Mouse (Mus musculus): Measurements from ENCODE around the gene Iqcg.

Gene Iqcg

DNA sequence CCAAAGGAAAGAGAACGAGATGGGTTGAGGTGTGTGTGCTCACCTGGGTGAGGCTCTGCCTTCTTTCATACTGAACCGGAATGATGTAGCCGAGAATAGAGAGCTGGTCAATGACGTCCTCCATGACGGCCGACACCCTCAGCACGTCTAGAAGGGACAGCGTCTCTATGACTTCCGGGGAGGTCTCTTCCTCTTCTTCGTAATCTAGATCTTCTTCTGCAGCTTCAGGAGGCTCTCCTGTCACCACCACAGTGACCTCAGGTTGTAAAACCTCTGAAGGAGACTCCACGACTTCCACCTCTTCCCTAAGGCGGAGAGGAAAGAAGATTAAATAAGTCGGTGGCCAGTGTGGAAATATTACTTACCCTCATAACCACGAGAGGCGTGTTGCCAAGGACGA, 6.2 kb downstream of the Iqcg start:
- DNase-seq (ENCODE audit: low read depth), result no peak

DNA sequence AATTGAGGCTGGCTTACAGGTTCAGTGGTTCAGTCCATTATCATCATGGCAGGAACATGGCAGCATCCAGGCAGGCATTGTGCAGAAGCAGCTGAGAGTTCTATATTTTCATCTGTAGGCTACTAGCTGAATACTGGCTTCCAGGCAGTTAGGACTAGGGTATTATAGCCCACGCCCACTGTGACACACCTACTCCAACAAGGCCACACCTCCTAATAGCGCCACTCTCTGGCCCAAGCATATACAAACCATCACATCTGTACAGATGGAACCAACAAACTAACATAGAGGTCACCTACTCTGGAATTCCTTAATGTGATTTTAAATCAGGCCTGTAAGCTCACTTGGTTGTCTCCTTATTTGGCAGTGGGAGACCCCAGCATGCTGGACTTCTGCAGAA, 7.3 kb downstream of the Iqcg start:
- DNase-seq (ENCODE audit: low read depth), result no peak

DNA sequence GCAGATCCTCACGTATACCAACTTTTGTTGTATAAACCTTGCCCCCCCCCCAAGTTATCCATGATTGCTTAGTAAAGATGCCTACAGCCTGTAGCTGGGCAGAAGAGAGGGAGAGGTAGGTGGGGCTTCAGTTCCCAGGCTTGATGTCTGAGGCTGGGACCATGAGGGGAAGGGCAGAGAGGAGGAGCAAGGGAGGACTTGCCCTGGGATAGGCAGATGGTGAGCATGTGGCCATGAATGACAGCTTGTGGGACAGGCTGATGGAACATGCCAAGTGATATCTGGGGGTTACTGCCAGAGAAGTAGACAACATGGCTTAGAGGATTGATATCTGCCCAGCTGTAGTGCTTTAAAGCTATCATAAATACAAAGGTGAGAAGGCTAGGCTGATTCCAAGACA, 8.0 kb downstream of the Iqcg start:
- no peak for DNase-seq (ENCODE audit: low read depth)

DNA sequence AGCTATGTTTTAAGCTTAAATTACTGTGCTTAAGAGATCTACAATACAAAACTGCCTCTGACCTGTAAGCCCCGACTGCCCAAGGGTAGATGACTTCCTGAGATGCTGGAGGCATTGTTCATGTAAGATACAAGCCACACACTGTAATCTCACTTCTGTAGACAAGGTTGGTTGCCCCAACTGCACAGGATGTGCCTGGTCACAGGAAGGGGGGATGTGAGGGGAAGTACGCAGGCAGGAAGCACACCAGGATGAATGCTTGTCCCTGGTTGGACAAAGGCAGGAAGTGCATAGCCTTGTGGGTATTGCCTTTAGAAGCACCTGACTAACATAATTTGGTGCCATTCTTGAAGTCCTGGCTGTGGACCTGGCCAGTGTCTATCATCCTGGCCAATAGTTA, 12.8 kb downstream of the Iqcg start:
- DNase-seq (ENCODE audit: low read depth), result no peak

DNA sequence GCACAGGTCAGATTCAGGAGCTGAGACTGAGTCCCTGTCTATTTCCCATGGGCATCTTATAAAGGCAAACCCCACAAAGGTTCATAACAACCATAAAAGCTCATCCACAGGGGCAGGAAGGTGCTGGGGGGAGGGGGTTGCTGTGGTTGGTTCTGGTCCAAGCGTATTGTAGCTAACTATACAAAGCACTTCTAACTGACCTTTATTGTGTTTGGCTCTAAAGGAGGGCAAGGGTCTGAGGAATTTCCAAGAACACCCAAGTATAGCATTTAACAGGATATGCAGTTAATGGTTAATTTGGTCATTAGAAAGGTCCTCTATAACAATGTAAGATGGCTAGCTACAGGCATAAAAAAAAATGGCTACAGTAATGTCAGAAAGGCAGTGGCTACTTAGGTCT, 13.3 kb downstream of the Iqcg start:
- DNase-seq (ENCODE audit: low read depth), result no peak

DNA sequence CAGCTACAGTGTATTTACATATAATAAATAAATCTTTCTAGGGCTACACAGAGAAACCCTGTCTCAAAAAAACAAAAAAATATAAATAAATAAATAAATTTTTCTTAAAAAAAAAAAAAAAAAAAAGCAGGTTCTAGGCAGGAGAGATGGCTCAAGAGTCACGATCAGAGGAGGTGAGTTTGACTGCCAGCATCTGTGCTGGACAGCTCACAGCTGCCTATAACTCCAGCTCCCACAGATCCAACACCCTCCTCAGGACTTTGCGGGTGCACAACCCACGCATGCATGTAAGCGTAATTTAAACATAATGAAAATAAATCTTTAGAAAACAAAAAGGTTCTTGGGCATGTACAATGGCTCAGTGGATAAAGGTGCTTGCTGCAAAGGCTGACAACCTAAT, 20.0 kb downstream of the Iqcg start:
- DNase-seq (ENCODE audit: low read depth), result no peak

DNA sequence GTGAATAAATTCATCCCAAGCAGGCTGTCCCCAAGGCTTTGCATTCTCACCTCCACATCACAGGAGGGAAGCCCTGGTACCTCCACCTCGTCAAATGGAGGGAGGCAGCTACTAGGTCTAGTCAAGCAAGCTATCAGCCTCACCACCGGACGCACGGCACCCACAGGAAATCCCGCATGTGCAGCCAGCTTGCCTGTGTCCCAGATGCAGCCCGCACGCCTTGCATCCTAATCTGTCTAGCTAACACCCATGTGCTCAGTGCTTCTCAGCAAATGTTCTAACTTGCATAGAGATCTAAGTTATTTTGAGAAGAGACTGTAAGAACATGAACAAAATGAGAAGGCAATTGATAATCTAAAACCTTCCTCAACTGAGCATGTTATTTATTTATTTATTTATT, 29.7 kb downstream of the Iqcg start:
- no peak for DNase-seq (ENCODE audit: low read depth)

DNA sequence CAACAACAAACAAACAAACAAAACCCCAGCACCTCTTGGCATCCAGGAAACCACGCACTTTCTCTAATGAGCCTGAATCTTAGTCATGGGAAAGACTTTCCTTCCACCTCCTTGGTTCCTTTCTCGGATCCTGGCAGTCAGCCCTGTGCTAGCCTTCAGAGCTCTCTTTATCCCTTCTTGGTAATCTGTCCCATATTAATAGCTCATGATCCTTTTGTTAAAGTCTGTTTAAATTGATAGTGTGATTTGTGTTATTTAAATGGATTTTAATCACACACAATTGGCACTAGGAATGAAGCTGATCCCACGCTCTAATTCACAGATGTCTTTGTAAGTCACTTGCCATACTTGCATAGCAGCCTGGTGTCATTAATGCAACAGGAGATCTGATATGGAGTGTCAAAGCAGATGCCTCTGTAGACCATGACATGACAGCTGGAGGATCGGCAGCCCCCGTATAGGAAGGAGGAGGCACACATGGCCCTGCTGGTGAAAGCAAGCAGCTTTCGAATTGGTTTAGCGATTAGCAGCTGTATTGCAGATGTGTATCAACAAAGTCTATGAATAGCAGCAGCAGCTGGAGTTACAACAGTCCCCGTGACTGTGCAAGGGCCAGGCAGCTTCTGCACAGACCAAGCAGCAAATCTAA, 31.4 kb downstream of the Iqcg start:
- DNase-seq (ENCODE audit: low read depth), result no peak

DNA sequence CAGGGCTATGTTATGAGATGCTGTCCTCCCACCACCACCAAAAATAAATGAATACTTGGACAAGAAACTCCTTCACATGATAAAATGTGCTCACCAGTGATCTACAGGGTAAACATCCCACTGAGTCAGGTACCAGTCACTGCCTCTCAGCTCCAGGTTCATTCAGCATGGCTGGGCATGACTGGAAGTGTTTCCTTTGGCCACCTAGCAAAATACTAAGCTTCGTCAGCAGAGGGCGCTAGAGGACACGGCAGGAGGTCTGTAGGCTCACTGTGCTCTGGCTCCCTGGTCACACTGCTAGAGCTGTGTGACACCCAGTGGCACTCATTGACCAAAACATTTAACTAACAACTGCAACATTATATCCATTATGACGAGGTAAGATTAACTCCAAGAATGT, 32.3 kb downstream of the Iqcg start:
- DNase-seq (ENCODE audit: low read depth), result peak; percentile 85

DNA sequence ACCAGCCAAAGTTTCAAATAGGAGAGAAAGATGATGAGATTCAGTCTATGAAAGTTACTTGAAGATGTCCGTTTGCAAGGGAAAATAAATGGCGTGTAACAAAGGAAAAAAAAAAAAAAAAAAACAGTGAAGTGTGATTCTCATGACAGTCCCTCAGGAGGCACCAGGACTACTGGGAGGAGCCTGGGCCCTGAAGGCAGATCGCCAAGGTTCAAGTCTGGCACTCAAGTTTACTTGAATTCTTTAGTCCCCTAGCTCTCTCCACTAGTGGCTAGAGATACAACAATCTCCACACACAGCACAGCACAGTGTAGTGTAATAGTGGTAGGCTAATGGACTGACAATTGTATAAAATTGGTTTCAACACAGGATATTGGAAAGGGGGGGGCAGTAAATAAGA, 34.6 kb downstream of the Iqcg start:
- DNase-seq (ENCODE audit: low read depth), result no peak

DNA sequence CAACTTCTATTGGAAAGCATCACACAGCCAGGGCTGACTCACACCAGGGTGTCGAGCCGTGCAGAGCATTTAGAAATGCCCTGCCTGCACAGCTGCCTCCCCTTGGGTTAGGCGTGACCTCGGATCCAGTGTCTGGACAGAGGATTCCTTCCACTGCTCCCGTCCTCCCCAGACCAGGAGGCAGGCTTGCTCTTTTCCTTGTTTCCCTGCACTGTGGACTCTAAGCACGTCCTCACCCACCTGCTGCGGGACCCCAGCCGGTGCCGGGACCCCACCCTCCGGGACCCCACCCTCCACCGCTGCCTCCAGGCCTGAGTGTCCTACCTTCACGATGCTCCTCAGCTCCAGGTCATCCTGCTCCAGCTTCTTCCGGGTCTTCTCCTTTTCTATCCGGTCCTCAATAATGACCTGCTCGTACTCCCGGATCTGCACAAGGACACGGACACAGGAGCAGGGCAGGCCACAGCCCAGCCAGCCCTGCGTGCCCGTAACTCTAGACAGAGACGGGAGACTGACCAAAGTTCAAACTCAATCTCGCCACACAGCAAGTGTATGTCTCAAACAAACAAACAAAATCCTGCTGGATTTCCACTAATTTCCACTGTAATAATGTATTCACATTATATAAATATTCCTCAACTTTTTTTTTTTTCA, 36.8 kb downstream of the Iqcg start:
- no peak for DNase-seq (ENCODE audit: low read depth)

DNA sequence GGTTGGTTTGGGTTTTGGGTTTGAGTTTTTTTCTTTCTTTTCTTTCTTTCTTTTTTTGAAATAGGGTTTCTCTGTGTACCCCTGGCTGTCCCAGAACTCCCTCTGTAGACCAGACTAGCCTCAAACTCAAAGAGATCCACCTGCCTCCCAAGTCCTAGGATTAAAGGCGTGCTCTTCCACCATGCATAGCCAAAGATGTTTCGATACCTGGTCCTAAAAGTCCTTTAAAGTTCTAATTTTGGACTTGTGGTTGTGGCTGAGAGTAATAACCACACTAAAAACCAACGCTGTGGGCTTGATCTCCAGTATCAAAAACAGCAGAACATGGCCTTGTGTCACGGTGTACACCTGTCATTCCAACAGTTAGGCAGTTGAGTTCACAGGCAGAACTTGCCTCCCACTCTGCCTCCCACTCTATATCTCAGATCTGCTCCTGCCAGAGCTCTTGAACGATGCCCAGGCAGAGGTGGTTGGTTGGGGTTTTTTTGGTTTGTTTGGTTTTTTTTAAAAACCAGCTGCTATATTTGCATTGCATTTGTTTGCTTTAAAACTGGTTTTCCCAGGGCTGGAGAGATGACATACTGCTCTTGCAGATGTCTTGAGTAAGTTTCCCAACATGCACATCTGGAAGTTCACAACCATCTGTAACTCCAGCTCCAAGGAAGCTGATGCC, 38.2 kb downstream of the Iqcg start:
- DNase-seq (ENCODE audit: low read depth), result no peak

DNA sequence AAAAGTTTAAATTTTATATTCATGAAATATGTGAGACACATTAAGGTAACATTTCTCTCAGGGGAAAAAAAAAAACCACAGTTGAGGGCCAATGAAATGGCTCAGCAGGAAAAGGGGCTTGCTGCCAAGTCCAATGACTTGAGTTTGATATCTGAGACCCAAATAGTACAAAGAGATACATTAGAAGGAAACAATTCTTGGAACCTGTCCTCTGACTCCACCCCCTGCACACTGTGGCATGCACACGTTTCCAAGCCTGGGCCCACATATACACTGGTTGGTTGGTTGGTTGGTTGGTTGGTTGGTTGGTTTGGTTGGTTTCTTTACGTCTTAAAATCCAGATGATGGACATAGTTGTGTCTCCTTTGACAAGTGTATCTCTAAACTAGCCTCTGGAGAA, 40.0 kb downstream of the Iqcg start:
- no peak for DNase-seq (ENCODE audit: low read depth)

DNA sequence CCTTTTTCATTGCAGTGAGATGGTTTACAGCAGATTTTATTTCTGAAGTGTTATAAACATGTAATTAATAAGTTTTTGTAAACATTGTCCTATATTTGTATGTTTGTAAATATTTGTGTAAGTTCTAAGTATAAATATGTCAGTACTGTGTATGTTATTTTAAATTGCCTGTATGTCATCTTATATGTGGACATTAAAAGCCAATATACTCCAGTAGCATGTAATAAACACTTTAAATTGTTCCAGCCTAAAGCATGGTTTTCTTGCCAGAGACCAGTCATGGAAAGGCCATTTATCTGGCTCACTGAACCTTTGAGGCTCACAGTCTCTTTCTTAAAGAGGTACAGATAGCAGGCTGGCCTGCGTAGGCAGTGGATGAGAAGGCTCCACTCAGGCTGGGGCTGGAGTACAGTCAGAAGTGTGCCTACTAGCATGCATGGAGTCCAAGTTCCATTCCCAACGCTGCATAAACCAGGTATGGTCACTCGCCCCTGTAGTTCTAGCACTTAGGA, 40.6 kb downstream of the Iqcg start:
- no peak for DNase-seq (ENCODE audit: low read depth)

DNA sequence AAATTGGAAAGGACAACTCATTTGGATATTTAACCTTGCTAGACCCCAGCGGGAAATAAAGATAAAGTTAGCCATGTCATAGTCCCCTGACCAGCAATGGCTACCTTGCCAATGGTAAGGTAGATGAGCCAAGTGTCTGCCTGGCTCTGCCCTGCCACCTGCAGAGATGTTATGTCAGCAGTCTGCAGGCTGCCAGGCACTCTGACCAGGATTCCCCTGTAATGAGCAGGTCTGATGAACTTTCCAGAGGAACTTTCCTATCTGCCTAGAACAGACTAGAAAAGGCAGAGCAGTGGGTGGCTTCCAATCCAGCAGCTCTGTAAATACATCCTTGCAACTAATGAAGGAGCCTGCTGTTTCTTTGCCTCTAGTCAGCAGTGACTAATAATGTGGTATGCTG, 41.1 kb downstream of the Iqcg start:
- no peak for DNase-seq (ENCODE audit: low read depth)

DNA sequence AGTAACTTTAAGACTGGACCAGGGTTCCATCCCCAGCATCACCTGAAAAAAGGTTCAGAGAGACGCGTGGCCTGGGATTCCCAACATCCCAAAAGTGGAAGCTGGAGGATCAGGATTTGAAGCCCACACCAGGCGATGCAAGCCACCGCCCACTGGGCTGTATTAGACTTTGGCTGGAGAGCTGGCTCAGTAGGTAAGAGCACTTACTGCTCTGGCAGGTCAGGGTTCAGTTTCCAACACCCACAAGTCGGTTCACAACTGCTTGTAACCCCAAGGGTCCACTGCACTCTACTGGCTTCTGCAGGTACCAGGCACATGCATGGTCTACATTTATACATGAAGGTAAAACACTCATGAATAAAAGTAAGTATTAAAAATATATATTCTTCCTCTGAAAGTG, 42.2 kb downstream of the Iqcg start:
- DNase-seq (ENCODE audit: low read depth), result no peak

DNA sequence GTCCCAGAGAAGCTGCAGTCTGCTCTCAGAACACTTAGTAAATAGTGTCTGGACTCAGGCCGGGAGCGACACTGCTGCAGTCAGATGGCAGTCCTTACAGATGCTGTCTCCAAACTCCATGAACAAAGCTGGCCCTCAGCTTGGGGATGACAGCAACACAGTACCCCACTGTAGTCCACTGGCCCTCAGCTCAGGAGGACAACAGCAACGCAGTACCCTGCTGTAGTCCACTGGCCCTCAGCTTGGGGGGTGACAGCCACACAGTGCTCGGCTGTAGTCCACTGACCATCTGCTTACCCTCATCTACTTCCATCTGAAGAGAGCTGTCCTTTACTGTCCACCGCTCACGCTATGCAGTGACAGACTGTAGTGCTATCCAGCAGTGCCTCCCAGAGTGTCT, 45.9 kb downstream of the Iqcg start:
- DNase-seq (ENCODE audit: low read depth), result no peak

DNA sequence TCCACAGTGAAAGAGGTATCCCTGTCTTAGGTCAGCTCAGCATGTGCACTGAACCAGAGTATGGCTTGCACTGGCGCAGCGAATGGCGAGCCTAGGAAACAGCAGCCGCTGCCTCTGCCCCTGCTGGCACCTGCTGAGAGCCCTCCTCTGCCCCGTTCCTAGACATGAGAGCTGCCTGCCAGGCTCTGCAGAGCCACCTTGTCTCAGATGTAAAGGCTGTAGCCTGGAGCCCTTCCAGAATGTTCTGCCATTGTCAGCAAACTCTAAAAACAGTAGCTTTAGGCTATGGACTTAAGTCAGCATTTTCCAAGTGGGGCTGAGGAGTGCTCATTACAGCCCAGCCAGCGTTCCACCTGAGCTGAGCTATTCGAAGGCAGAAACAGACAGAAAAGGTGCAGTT, 48.6 kb downstream of the Iqcg start:
- DNase-seq (ENCODE audit: low read depth), result no peak

DNA sequence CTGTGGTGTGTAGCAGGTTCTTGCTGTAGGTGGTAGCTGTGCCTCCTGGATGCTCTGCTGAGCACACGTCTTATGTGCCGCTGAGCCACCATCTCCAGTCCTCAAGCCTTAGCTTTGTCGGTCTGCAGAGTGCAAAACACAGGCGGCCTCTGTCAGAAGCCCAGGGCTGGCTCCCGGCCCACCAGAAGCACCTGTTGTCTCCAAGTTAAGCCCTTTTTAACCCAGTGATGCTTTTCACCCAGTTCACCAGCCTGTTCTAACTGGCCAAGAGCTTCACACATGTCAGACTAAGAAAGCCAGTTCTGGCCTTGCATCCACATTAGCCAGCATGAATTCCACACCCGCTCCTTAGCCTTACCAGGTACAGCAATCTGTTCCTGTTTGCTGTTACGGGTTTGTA, 49.1 kb downstream of the Iqcg start:
- DNase-seq (ENCODE audit: low read depth), result no peak

DNA sequence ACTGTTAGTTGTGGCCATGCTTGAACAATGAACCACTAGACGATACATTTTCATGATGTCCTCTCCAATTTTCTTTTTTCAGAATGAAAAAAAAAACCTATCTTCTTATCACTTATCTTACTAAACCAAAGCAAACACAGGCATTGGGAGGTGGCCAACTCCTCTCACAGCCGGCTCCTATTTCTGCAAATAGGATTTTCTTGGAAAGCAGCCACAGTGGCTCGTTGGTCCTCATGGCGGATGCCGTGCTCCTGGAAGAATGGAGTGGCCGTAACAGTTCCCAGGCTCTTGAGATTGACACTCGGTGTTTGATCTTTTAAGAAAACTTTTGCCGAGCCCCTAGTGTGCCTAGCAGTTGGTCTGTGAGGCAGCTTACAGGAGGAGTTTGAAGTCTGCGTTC, 50.8 kb downstream of the Iqcg start:
- DNase-seq (ENCODE audit: low read depth), result no peak

DNA sequence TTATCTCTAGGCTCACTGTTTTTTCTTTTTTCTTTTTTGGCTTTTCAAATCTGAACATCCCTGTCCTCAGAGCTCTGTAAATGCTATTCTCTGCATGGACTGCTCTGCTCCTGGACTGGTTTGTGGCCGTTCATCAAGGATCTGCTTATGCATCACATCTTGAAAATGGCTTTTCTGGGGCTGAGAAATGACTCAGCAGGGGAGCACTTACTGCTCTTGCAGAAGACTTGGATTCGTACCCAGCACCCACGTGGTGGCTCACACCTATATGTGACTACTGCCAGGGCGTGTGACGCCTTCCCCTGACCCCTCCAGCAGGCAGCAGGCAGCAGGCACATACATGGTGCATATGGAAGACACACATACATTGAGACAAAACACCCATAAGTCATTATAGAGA, 63.9 kb downstream of the Iqcg start:
- no peak for DNase-seq (ENCODE audit: low read depth)

DNA sequence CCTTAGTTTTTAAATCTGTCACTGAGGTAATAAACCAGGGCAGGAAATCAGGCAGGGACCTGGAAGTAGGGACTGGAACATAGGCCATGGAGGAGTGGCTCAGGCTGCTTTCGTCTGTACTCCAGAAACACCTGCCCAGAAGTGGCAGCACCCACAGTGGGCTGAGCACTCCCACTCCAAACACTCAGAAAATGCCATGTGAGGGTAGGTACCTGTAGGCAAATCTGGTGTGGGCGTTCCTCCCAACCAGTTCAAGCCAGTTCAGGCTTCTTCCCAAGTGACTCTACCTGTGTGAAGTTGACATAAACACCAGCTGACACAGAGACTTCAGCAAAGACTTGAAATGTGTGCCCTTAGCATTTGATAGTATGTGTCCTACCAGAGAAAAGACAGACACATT, 71.4 kb downstream of the Iqcg start:
- no peak for DNase-seq (ENCODE audit: low read depth)

DNA sequence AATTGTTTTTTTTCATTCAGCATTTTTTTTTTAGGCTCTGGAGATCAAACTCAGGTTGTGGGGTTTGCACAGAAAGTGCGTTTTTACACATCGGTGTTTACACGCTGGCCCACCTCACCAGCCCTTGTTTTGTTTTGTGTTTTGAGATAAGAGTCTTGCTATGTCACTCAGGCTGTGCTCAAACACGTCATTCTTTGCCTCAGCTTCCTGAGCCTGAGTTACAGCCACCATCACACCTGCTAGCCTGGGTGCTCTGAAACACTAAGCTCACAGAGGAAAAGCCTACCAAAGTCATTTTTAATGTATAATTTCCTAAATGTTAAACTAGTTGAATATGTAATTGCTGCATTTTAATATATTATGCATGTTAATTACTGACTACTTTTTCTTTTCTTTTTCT, 74.6 kb downstream of the Iqcg start:
- DNase-seq (ENCODE audit: low read depth), result no peak

DNA sequence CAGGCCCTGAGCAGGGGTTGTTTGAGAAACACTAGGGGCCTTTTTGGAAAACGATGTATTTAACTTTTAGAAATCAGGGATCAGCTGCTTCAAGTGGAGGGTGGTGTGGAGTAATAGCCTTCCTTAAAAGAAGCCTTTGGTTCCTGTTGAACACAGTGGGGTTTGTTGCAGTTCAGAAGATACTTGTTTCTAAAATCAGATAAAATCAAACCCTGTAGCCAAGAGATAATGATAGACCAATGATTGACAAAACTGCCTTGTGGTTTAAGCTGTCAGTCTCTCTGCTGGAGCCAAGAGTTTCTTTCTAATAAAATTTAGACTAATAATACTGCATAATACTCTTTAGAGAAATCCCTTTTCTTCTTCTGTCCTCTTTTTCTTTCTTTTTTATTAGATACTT, 75.8 kb downstream of the Iqcg start:
- no peak for DNase-seq (ENCODE audit: low read depth)
